Mouse (Mus musculus) urinary bladder, postnatal 14 days (tissue): ENCODE results near the gene 4933415A04Rik.

ENCODE experiments used
- DNase-seq: peaks from one replicate; pipeline ENCODE4 v3.0.0; 2021; ENCODE audit warnings: low spot score

Gene 4933415A04Rik

GRCm38 (mm10) chr11:43632566-43632965 lies 45.7 kb downstream of the 4933415A04Rik start:
- no peak for DNase-seq

- DNase-seq: no peak
Measured at GRCm38 (mm10) chr11:43633165-43633564, 46.3 kb downstream of the 4933415A04Rik start.

- peak; percentile 74 for DNase-seq
Measured at GRCm38 (mm10) chr11:43633658-43634401, 47.0 kb downstream of the 4933415A04Rik start.

- DNase-seq: no peak
Measured at GRCm38 (mm10) chr11:43636761-43637160, 49.9 kb downstream of the 4933415A04Rik start.

GRCm38 (mm10) chr11:43638486-43638885 lies 51.6 kb downstream of the 4933415A04Rik start:
- DNase-seq: no peak
